Mouse (Mus musculus): ENCODE results near the gene Fhad1. TPM values are rescaled to one million over a fixed set of nuclear protein-coding genes. Genes with fewer than 3 reads are reported as not detected.

Gene Fhad1
- total RNA-seq, 2 experiments from 2014 or later = 0.13 to 0.35 TPM

DNA sequence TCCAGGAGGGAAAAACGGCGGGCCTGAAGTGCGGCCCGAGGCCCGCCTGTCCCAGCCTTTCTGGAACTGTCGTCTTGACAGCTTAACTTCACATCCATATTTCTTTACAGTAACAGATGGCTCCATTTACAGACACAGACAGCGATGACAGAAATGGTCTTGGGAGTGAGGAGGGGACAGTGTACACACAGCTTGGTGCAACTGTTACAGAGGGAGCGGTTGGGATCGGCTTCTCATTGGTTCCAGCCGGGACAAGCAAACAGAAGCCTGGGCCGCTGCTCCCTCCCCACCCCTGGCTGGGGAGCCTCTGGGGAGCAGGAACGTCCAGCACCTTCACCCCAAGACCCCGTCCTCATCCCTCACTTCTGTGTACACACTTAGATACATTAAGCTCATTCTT is 65.4 kb downstream of the Fhad1 start:
- no peak for DNase-seq
- intact Hi-C loops (cut with DNase I) = no loop called here

DNA sequence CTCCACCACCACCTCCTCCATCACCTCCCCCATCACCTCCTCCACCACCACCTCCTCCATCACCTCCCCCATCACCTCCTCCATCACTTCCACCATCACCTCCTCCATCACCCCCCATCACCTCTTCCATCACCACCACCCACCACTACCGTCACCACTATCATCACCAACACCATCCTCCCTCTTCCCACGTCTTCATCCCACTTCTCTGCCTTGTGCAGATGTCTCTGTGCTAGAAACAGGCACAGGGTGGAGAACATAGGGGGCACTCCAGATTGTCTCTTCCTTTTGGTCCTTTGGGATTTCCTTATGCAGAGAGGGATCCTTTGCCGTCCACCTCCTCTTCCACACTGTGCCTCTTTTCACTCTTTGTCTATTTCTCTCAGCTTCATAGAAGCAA is 66.1 kb downstream of the Fhad1 start:
- DNase-seq = no peak
- intact Hi-C loops (cut with DNase I) = no loop called here

DNA sequence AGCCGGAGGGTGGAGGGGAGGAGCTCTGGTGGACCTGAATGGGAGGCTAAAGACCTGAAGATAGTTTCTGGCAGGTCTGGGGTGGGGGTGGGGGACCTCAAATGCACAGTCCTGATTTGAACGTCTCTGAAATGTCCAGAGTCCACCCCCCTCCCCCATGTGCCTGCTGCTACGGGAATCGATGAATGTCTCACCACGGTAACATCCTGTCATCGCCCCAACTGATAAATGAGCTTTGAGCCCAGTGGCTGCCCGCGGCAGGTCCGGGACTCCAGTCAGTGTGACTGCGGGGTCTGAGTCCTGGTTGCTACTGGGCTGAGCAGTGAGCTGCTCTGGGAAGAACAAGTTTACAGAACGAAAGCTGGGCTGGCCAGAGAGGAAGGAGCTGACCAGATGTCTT is 72.5 kb downstream of the Fhad1 start:
- no peak for DNase-seq
- intact Hi-C loops (cut with DNase I) = no loop called here

DNA sequence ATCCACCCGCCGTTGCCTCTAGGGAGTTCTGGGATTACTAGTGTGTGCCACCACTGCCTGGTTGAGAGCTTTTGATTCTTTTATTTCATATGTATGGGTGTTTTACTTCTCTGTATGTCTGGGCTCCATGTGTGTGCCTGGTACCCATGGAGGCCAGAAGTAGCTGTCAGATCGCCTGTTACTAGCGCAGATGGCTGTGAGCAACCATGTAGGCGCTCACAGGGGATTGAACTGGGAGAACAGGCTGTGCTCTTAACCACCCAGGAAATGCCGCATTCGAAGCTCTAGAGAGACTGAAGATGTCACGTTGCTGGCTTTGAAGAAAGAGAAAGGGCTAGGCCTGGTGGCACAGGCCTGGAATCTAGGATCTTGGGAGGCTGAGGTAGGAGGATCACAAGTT is 73.6 kb downstream of the Fhad1 start:
- intact Hi-C loops (cut with DNase I) = no loop called here
- no peak for DNase-seq

DNA sequence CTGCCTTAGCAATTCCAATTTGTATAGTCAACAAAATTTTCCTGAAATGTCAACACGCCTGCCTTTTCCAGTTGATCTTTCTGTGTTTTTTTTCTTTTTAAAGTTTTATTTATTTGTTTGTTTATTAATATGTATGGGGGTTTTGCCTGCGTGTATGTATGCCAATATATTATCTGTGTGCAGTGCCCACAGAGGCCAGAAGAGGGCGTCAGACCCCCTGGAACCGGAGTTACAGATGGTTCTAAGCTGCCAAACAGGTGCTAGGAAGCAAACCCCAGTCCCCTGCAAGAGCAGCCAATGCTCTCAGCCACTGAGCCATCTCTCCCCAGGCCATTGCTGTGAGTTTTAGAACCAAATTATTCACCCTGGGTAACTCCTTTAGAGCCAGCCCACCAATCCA is 76.3 kb downstream of the Fhad1 start:
- no peak for DNase-seq
- intact Hi-C loops (cut with DNase I) = no loop called here

DNA sequence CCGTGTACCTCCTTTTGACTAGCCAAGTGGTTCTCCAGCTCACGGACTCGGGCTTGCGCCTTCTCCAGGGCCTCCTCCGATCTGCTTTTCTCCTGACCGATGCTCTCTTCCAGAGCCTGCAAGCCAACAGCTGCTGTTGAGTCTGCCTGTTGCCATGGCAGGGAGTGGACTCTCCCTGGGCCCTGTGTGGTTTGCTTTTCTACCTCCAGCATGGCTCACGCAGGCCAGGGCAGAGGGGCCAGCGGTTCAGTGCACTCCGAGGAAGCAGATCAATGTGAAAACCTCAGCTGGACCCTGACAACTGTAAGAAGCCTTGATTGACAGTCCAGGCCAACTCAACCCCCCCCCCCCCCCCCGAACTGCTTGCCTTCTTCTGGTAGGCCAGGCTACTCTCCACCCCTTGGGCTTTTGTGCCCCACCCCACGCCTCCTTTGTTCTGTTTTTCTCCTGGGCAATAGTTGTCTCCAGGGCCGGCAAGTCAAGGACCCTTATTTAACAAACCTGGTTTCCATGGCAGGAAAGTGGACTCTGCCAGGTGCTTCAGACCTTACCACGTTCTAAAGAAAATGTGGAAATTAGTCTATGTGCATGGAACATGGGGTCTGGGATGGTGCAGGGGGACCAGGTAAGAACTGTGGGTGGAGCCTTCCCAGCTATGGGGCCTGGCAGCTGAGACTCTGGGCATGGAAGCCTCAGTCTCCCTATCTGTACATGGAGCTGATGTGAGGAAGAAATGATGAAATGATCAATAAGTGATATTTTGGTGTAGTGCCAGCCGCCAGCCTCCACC is 81.9 kb downstream of the Fhad1 start:
- intact Hi-C loops (cut with DNase I) = no loop called here
- no peak for DNase-seq

DNA sequence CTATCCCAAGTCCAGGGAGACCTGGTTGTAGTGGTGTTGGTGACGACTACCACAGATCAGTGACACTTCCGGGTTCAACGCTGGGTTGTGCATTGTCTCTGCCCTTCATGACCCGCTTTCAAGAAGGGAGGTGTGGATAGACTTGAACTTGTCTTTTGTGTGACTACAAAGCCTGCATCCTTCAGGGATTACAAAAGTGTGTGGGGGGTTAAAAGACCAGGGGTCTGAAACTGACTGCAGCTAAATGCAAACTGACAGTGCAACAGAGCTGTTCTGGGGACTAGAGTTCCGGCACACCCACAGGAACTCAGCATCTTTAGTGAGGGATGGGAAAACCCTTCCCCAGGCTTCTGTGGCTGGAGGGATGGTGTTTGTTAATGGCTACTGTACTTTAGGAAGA is 83.4 kb downstream of the Fhad1 start:
- DNase-seq = no peak
- intact Hi-C loops (cut with DNase I) = no loop called here

DNA sequence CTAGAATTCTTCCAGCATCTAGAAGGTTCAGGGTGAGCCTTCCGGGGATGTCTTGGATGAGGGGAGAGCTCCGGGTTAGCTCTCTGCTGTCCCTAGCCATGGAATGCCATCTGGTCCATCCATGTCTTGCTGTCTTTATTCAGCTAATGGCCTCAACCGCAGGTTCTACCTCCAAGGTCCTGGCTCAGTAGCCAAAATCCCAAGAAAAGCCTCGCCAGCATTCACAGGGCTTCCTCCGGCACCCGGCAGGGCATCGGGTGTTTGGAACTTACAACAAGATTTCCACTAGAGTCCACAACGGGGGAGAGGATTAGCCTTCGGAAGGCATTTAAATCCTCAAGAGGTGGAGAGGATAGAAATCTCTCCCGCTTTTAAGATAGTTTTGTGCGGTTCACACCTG is 84.9 kb downstream of the Fhad1 start:
- no peak for DNase-seq
- intact Hi-C loops (cut with DNase I) = no loop called here

DNA sequence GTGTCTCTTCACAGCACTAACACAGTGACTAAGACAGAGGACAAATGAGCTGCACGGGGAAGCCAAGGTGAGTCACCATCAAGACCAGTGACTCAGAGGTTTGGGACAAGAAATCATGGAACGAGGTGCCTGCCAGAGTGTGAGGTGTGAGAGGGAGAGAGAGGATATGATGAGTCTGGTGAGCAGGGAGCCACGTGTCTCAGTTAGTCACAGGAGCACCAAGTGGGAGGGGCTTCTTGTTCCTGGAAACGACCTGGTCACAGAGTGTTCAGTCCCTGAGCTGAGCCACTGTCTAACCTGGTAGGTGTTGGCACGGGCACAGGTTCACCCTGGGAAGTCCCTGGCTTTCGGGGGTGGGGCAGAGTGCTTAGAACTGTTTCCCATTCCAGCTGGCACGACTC is 86.0 kb downstream of the Fhad1 start:
- DNase-seq = no peak
- intact Hi-C loops (cut with DNase I) = no loop called here

DNA sequence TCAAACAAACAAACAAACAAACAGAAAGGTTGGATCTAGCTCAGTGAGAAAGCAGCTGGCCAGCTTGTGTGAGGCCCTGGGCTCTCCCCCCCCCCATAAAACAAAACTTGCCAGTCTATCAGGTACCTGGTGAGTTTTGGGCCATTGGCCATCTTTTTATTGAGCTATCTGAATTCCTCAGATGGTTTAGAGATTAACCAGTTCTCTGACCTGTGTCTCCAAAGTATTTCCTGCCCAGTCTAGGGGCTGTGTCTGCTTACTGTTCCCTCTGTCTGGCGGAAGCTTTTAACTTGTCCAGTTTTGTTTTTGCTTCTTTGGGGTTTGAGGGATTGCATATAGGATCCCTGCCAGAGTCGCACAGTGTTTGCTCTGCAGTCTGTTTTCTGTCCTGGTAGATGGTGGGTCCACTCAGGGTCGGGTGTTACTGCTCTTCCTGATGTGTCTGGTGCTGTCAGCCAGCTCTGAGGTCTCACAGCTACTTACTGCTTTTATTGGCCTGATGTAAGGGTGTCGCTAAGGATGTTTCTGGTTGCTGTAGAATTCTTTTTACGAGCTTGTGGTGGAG is 89.0 kb downstream of the Fhad1 start:
- intact Hi-C loops (cut with DNase I) = no loop called here
- DNase-seq = no peak

DNA sequence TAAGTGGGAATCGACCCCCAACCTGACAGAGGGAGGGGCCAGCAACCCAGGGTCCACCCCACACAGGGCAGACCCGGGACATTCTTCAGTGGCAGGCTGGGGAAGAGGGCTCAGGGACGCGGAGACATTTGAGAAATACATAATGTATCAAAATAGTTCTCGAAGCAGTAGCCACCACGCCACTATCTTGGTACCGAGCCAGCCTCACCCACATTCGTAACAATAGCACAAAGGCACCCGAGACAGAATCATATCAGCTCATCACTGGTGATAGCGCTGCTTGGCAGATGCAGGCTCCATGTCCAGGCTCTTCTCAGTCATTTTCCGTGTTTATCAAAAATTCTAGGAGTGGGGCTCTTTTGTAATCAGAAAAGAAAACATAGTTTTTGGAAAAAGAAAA is 90.9 kb downstream of the Fhad1 start:
- no peak for DNase-seq
- intact Hi-C loops (cut with DNase I) = no loop called here

DNA sequence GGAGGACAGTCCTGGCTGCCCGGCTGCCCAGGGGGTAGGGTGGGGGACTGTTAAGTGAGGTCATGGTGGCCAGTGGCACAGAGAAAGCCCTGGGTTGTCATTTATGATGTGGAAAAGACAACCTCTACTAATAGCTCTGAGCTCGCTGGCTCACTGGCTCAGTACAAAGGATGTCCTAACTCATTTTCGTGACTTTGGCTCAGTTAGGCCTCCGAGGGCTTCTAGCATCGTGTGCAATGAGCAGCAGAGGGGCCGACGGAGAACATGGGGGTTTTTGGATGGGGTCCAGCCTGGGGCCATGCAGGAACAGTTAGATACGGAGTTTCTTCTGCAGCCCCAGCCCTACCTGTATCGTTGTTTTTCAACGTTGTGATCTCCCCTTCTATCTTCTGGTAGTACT is 94.5 kb downstream of the Fhad1 start:
- intact Hi-C loops (cut with DNase I) = no loop called here
- DNase-seq = no peak

DNA sequence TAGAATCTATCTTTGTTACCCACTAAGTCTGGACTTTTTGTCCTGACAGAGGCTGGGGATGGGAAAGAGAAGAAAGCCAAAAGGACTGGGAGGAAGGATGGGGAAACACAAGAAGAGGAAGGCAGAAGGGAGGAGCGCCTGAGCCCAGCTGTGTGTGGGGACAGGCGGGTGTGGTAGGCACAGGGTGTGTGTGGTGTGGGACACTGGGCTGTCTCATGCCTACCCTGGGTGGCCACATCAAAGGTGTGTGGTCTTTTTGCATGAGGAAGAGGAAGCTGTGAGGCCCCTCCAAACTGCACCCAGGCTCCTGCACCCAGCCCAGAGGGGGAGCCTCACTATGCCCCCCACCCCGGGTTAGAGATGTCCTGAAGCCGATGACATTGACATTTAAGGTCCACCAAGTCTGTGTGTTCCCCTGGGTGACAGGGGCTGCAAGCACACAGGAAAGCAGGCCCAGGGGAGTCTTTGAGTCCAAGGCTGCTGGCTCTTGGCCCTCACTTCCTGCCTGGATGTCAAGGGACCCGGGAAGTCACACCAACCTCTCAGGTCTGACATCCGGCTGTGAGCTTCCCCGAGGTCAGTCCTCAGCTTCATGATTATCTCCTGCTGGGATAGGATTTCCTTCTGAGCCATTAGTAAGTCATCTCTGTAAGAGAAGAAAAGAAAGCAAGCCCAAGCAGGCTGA is 97.0 kb downstream of the Fhad1 start:
- DNase-seq = no peak
- intact Hi-C loops (cut with DNase I) = no loop called here

DNA sequence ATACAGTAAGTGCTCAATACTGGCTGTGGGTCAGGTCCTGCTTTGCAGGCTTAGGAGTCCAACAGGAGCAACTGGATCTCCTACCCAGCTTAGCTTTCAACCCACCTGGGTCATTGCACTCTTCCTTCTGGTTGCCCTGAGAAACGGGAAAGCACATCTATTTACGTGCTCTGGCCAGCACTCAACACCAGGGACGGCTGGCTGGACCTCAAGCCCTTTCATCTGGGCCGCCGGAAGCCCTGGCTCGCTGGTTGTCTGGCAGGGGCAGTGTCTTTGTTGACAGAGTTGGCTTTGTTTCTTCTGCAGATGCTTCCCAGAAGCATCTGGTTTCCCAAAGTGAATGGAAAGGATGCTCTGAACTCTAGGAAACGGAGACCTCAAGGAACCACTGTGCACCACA is 100.8 kb downstream of the Fhad1 start:
- no peak for DNase-seq
- intact Hi-C loops (cut with DNase I) = no loop called here

DNA sequence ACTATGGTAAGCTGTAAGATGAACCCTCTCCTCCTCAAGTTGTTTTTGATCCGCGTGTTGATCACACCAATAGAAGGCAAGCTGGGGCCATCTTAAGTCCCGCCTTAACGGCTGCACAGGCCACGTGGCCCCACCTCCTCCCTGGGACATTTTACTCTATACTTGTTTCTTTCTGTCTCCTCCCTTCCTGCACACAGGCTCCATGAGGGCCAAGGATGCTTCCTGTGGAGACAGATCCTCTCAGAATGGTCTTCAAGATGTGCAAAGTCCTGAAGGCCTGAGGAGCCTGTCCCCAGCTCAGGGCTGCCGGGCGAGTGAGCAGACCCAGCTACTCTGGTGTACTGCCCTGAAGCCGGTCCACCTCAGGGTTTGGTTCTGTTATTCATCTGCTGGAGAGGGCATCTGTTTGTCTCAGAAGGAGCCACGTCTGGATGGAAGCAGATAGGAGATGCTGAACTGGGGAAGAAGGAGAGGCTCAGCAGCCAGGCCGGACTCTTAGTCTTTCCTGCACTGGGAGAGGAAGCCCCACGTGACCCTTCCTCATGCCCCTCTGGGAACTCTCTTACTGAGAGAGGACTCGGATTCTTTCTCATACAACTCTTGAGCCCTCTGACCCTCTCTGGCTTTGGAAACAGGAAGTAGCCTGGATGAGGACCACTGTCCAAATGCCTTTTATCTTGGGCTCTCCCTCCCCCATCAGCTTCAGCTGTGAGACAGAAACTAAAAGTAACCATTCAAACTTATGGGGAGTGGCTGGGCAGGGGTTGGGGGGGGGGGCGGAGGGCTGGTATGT is 101.5 kb downstream of the Fhad1 start:
- no peak for DNase-seq
- intact Hi-C loops (cut with DNase I) = no loop called here

DNA sequence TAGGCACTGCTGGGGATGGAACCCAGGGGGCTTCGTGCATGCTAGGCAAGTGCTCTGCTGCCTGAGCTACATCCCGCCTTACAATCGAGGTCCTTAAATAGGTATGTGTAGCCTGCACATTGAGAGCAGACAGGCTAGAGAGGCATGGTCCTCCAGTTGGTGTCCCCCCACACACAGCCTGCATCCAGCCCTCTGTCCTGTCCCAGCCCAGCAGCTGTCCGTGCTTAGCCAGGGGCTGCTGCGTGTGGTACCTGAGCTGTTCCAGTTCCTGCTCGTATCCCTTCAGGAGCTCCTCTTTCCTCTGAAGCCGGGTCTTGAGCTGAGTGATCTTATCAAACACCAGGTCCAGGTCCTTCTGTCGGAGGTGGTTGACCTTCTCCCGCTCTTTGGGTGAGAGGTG is 110.2 kb downstream of the Fhad1 start:
- intact Hi-C loops (cut with DNase I) = no loop called here

DNA sequence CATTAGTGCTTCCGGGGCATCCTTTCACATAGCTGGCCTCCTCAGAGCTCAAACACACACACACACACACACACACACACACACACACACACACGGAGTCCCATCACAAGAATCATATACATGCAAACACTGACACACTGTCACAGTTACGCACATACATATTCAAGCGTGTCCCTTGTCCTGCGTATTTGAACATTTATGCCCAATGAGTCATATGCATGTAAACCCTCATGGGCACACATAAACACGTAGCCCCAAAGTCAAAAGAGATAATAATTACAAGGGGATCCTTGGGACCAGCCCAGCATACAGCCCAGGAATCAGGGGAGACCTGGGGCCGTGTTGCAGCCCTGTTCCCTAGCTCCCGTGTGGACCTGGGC is 112.4 kb downstream of the Fhad1 start:
- intact Hi-C loops (cut with DNase I) = no loop called here

More for the DNA sequence above, 110.2 kb downstream of the Fhad1 start:
- no peak for DNase-seq

DNA sequence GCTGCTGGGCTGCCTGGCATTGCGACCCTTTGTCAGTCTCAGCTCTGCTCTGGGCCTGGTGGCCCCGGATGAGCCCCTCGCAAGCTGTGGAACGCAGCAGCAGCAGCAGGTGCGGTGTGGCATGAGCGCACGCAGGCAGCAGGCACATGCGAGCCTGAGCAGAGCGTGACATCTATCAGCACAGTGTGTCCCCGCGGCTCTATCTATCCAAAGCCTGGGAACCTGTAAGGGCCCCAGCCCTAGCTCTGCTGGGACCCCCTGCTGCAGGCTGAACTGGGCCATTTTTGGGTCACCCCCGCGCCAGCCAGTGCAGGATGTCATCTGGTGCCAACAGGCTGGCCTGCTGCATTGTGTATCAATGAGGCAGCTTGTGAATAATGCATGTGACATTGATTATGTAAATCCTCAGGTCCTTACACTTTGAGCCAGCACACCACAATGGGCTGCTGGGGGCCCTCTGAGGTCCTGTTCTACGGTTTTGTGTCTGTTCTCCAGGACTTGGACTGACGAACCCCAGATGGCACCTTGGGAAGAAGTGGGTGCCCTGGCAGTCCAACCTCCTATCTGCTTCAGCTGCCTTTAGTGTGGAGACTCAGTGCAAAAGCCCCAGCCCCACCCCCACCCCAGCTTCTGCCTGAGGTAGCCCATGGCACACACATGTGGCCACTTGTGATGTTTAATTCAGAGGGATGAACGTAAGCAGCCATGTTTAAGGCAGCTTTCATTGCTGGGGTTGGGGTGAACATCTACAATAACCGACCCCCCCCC is 113.0 kb downstream of the Fhad1 start:
- DNase-seq = no peak
- intact Hi-C loops (cut with DNase I) = no loop called here

More for the DNA sequence above, 112.4 kb downstream of the Fhad1 start:
- no peak for DNase-seq

DNA sequence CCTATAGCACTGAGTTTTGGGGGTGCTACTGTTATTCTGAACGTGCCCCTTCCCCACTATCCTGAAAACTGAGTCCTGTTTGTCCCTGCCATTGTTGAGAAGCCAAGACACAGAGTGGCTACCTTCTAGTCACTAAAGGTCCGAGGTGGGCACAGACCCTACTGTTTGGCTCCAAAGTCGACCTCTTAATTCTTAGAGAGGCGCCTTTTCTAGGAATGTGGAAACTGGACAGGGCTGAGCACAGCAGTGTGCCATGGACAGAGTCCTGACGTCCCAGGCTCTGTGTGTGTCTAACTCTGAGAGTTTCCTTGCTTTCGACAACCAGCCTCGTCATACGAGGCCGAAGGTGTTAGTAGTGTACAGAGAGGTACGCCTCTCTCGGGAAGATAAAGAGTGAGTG is 114.5 kb downstream of the Fhad1 start:
- DNase-seq = no peak
- intact Hi-C loops (cut with DNase I) = no loop called here

DNA sequence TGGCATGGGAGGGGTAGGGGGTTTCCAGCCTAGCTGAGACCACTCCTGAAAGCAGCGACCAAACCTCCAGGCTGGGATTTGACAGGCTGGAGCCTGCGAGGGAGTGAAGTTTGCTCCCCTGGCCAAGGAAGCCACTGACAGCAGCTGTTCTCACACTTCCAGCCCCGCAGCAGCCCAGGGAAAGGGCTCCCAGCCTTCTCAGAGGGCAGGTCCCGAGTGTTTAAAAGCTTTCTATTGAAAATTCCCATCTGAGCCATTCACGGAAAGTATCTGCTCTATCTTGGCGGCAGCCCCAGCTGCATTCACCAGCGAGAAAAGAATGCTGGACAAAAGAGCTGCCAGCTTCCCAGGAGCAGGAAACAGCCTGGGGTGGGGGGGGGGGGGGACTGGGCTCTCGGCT is 114.9 kb downstream of the Fhad1 start:
- no peak for DNase-seq
- intact Hi-C loops (cut with DNase I) = no loop called here

DNA sequence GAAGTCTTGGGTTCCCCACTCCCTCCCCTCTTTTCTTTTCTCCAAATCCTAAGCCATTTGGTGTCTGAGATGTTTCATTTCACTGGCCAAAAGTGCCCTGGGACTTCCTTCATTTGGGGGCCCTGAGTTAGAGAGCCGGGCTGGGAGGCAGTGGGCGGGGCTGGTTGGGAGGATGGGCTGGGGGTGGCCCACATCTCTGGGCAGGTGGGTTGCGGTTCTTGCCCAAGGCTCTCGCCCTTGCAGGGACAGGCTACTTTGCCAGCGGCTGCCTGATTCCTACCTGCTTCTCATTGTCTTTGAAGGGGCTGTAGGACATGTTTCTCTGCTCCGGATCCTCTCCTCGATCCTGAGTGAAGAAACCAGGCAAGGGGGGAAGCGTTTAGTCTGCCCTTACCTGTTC is 116.0 kb downstream of the Fhad1 start:
- intact Hi-C loops (cut with DNase I) = no loop called here
- no peak for DNase-seq

Measured in gastrocnemius, postnatal 36 days (tissue).